Mouse (Mus musculus): ENCODE measurements at regions not wholly inside any gene's neighbourhood (a gene's known extent, or its start where the extent isn't known, plus 50 kb on each side); places are given as distances from the start of the nearest gene placed in this dataset.

GRCm38 (mm10) chr17:51899376-51899775, 66.3 kb upstream of the Satb1 start:
- TF ChIP-seq CTCF (IDR thresholded peaks at IDR 0.05; ENCODE audit: low read depth, low read length): no peak
- no peak for TF ChIP-seq POLR2A (IDR thresholded peaks at IDR 0.05; ENCODE audit: extremely low read depth, insufficient read depth, low read length)
